Mouse (Mus musculus): Measurements from ENCODE around the gene Bud13. TPM values are rescaled to one million over a fixed set of nuclear protein-coding genes. Genes with fewer than 3 reads are reported as not detected.
A peak's percentile ranks its signal among the peaks of the same experiment; 100 is the strongest.

The Bud13 gene
- polyA plus RNA-seq, 1 experiment from 2014 or later: 17.9 TPM

DNA sequence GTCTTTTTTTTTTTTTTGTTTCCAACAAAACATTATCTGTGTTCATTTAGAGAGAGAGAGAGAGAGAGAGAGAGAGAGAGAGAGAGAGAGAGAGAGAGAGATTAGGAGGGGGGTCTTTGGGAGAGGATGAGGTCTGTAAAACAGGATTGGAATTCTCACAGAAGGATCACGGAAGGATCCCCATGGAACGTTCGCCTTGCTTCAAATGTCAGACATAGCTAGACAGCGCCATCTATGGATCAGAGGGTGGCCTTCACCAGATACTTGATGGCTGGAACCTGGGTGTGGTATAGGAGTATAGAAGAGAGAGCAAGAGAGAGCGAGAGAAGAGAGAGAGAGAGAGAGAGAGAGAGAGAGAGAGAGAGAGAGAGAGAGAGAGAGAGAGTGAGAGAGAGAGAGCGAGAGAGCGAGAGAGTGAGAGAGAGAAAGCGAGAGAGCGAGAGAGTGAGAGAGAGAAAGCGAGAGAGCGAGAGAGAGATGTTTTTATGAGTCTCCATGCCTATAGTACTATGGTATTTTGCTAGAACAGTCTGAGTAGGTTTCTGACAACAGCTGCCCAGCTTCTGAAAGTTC is 36.0 kb upstream of the Bud13 start:
- Histone ChIP-seq H3K4me2 (ENCODE audit: low read length) (no peak overlapping the region), H3K27me3 (replicated peaks; ENCODE audit: control insufficient read depth, insufficient read depth, low read length) (no peaks in the 10 kb centered on the region), H3K27ac (ENCODE audit: low read length) (no peak overlapping the region), H3K9me3 (ENCODE audit: control insufficient read depth, low read length) (no peaks in the 10 kb centered on the region), H3K4me1 (replicated peaks; ENCODE audit: control insufficient read depth, insufficient read depth, low read length) (no peaks in the 10 kb centered on the region), H3K4me3 (replicated peaks; ENCODE audit: low read length) (no peak overlapping the region), H3K9ac (replicated peaks; ENCODE audit: low read depth, low read length) (no peak overlapping the region), H3K36me3 (ENCODE audit: control insufficient read depth, insufficient read depth) (no peaks in the 10 kb centered on the region)
- ATAC-seq: peak; percentile 83
- WGBS: 24% methylated on average over 10 of the region's 11 CpGs

DNA sequence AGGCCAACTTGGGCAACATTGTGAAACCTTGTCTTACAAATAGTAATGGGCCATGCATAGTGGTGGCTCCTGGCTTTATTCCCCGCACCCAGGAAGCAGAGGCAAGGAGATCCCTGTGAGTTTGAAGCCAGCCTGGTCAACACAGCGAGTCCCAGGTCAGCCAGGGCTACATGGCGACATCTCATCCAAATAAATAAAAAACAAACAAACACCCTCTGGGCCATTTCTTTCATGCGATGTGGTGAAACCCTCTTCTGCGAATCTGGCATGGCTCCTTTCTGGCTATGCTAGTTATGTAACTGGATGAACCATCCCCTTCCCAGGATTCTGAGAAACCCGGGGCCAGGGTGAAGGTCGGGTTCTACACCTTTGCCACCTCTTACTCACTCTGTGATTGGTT is 26.6 kb upstream of the Bud13 start:
- no peak overlapping the region for H3K27ac ChIP-seq (ENCODE audit: low read length)
- 92% methylated on average over 7 of the region's 7 CpGs for WGBS
- H3K36me3 ChIP-seq (ENCODE audit: control insufficient read depth, insufficient read depth): no peaks in the 10 kb centered on the region
- no peaks in the 10 kb centered on the region for H3K27me3 ChIP-seq (replicated peaks; ENCODE audit: control insufficient read depth, insufficient read depth, low read length)
- no peak overlapping the region for H3K4me2 ChIP-seq (ENCODE audit: low read length)
- no peak for ATAC-seq
- no peaks in the 10 kb centered on the region for H3K4me1 ChIP-seq (replicated peaks; ENCODE audit: control insufficient read depth, insufficient read depth, low read length)
- no peak overlapping the region for H3K4me3 ChIP-seq (replicated peaks; ENCODE audit: low read length)
- H3K9ac ChIP-seq (replicated peaks; ENCODE audit: low read depth, low read length): no peak overlapping the region
- no peaks in the 10 kb centered on the region for H3K9me3 ChIP-seq (ENCODE audit: control insufficient read depth, low read length)

DNA sequence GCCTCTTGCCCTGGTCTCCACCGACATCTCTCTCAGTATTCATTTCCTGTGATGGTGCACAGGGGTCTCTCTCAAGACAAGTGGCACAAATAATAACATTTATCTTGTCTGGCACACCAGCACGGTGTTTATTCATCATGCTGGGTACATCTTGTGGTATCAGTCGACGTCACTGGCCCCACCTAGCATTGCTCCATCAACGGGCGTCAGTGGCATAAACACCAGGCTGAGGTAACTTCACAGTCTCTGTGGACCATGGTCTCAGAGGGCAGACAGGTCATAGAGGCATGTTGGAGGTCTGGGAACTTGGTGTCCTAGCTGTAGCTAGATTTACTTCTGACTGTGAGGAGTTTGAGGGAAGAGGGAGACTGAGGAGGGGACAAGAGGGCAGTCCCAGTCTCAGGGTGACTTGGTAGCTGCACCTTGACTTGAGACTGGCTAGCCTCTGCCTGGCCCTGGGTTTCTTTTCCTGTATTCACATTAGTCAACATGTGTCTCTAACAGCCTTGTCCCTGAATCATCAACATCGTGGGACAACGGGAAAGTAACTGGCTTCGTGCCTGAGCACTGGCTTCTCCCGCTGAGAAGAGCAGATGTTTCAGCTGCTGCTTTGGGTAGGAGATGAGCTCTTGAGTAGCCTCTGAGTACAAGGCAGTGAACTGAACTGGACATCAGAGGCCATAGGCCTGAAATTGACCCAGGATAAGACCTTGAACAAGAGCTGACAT is 26.0 kb upstream of the Bud13 start:
- Histone ChIP-seq H3K9ac (replicated peaks; ENCODE audit: low read depth, low read length) (no peak overlapping the region), H3K4me1 (replicated peaks; ENCODE audit: control insufficient read depth, insufficient read depth, low read length) (no peaks in the 10 kb centered on the region), H3K27ac (ENCODE audit: low read length) (no peak overlapping the region), H3K27me3 (replicated peaks; ENCODE audit: control insufficient read depth, insufficient read depth, low read length) (no peaks in the 10 kb centered on the region), H3K9me3 (ENCODE audit: control insufficient read depth, low read length) (no peaks in the 10 kb centered on the region), H3K36me3 (ENCODE audit: control insufficient read depth, insufficient read depth) (no peaks in the 10 kb centered on the region), H3K4me3 (replicated peaks; ENCODE audit: low read length) (no peak overlapping the region), H3K4me2 (ENCODE audit: low read length) (no peak overlapping the region)
- WGBS: 89% methylated on average over 10 of the region's 10 CpGs
- ATAC-seq: no peak

DNA sequence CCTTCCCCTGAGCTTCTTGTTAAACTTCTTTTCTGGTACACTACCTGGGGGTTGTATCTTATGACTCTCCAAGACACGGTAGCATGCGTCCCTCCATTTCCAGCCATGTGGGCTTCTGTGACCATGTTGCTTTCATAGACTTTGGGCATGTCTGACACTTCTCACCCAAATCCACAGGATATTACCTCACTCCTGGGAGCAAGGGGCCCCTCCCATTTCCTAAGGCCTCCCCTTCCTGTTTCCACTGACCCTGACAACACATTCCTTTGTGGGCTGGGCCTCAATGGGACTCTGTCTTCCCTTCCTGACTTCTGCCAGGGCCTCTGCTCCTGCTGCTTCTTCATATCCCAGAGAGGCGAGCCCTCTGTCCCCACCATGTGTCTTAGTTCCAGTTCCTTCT is 25.3 kb upstream of the Bud13 start:
- Histone ChIP-seq H3K4me1 (replicated peaks; ENCODE audit: control insufficient read depth, insufficient read depth, low read length) (no peaks in the 10 kb centered on the region), H3K4me3 (replicated peaks; ENCODE audit: low read length) (no peak overlapping the region), H3K27ac (ENCODE audit: low read length) (no peak overlapping the region), H3K9me3 (ENCODE audit: control insufficient read depth, low read length) (no peaks in the 10 kb centered on the region), H3K9ac (replicated peaks; ENCODE audit: low read depth, low read length) (no peak overlapping the region), H3K4me2 (ENCODE audit: low read length) (no peak overlapping the region), H3K36me3 (ENCODE audit: control insufficient read depth, insufficient read depth) (no peaks in the 10 kb centered on the region), H3K27me3 (replicated peaks; ENCODE audit: control insufficient read depth, insufficient read depth, low read length) (no peaks in the 10 kb centered on the region)
- 82% methylated on average over 3 of the region's 3 CpGs for WGBS
- ATAC-seq: no peak

DNA sequence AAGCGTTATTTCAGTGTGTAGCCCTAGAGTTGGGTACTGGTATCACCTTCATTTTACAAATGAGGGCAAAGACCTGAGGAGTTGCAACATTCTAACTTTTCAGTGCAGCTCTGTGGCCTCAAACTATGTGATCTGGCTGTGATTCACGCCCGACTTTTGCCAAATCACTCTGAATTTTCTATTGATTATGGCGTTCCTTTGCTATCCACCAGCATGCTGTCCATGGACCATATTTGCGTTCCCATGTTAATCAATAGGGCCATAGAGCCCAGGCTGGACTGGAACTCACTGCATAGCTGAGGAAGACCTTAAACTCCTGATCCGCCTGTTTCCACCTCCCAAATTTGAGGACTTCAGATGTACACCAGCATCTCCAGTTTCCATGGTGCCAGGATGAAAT is 23.7 kb upstream of the Bud13 start:
- no peaks in the 10 kb centered on the region for H3K27me3 ChIP-seq (replicated peaks; ENCODE audit: control insufficient read depth, insufficient read depth, low read length)
- H3K4me1 ChIP-seq (replicated peaks; ENCODE audit: control insufficient read depth, insufficient read depth, low read length): no peaks in the 10 kb centered on the region
- H3K27ac ChIP-seq (ENCODE audit: low read length): no peak overlapping the region
- no peak overlapping the region for H3K9ac ChIP-seq (replicated peaks; ENCODE audit: low read depth, low read length)
- no peak overlapping the region for H3K4me2 ChIP-seq (ENCODE audit: low read length)
- H3K4me3 ChIP-seq (replicated peaks; ENCODE audit: low read length): no peak overlapping the region
- ATAC-seq: no peak
- 92% methylated on average over 6 of the region's 6 CpGs for WGBS
- no peaks in the 10 kb centered on the region for H3K36me3 ChIP-seq (ENCODE audit: control insufficient read depth, insufficient read depth)
- no peaks in the 10 kb centered on the region for H3K9me3 ChIP-seq (ENCODE audit: control insufficient read depth, low read length)

DNA sequence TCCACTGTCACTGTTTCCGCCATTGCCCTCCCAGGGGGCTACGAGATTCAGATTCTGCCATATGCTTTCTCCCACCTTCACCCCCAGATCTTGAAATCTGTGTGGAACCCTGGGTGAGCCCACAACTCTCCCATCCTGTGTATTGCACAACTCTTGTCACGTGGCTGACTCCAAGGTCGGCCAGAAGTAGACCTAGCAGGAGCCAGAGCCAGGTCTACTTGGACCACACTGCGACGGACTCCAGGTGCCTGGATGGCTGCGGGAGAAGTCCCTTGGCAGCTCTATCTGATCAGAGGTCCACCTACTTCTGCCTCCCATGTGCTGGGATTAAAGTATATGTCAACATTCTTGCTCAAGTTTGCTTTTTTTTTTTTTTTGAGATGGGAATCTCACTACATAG is 21.7 kb upstream of the Bud13 start:
- no peaks in the 10 kb centered on the region for H3K27me3 ChIP-seq (replicated peaks; ENCODE audit: control insufficient read depth, insufficient read depth, low read length)
- 89% methylated on average over 7 of the region's 7 CpGs for WGBS
- no peak overlapping the region for H3K4me3 ChIP-seq (replicated peaks; ENCODE audit: low read length)
- no peak overlapping the region for H3K27ac ChIP-seq (ENCODE audit: low read length)
- no peaks in the 10 kb centered on the region for H3K36me3 ChIP-seq (ENCODE audit: control insufficient read depth, insufficient read depth)
- ATAC-seq: no peak
- H3K9ac ChIP-seq (replicated peaks; ENCODE audit: low read depth, low read length): no peak overlapping the region
- no peak overlapping the region for H3K4me2 ChIP-seq (ENCODE audit: low read length)
- H3K9me3 ChIP-seq (ENCODE audit: control insufficient read depth, low read length): no peaks in the 10 kb centered on the region
- H3K4me1 ChIP-seq (replicated peaks; ENCODE audit: control insufficient read depth, insufficient read depth, low read length): no peaks in the 10 kb centered on the region

DNA sequence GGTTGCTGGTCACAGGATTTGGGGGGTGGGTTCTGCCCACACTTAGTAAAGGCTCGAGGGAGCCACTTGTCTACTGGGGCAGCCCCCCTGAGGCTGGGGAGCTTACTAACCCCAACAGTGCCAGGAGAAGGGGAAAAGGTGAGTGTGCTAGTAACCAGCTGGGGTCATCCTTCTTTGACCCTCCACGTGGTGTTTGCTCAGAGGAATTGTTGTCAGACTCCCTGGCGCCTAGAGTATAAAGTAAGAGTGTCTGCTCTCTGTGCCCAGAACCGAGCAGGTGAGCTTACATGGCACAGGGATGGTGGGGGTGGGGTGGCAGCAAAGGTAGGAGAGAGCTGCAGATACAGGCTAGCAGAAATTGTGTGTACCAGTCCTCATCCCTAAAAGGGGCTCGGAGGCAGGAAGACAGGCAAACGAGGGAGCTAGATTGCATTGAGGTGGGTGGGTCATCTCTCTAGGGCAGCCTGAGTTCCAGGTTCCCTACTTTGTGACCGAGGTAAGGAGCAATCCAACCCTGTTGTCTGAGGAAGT is 14.4 kb upstream of the Bud13 start, which contains the start of gene Apoa5:
Gene Apoa5, plus strand, starts transcription at position 291 of the 531 bp plus-strand sequence.
- H3K27ac ChIP-seq (ENCODE audit: low read length): no peak within 1 kb of the TSS
- no peak within 1 kb of the TSS for H3K9ac ChIP-seq (replicated peaks; ENCODE audit: low read depth, low read length)
- WGBS: 59% methylated on average over 7 of the region's 7 CpGs
- peaks cover 4% of the 10 kb centered on the region for H3K4me1 ChIP-seq (replicated peaks; ENCODE audit: control insufficient read depth, insufficient read depth, low read length)
- H3K36me3 ChIP-seq (ENCODE audit: control insufficient read depth, insufficient read depth): no peaks in the 10 kb centered on the region
- no peak within 1 kb of the TSS for H3K4me3 ChIP-seq (replicated peaks; ENCODE audit: low read length)
- H3K27me3 ChIP-seq (replicated peaks; ENCODE audit: control insufficient read depth, insufficient read depth, low read length): peaks cover 10% of the 10 kb centered on the region; the same call in 1 of the 2 replicates
- ATAC-seq: no peak
- no peaks in the 10 kb centered on the region for H3K9me3 ChIP-seq (ENCODE audit: control insufficient read depth, low read length)
- H3K4me2 ChIP-seq (ENCODE audit: low read length): no peak within 1 kb of the TSS

DNA sequence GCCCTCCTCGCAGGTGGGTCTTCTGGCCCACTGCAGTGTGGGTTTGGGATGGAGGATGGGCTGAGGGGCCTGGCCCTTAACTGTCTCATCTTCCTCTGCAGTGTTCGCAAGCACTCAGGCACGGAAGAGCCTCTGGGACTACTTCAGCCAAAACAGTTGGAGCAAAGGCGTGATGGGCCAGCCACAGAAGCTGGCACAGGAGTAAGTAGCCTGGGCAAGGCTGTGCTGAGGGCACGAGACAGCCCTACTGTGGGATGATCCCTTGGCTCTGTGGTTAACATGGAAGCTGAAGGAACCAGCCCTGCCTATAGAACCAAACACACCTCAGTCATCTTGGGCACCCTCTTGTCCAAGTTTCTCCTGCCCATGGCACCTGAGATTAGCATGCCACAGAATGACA is 13.7 kb upstream of the Bud13 start:
- Histone ChIP-seq H3K9me3 (ENCODE audit: control insufficient read depth, low read length) (no peaks in the 10 kb centered on the region), H3K36me3 (ENCODE audit: control insufficient read depth, insufficient read depth) (no peaks in the 10 kb centered on the region), H3K9ac (replicated peaks; ENCODE audit: low read depth, low read length) (no peak overlapping the region), H3K4me1 (replicated peaks; ENCODE audit: control insufficient read depth, insufficient read depth, low read length) (peaks cover 11% of the 10 kb centered on the region), H3K27me3 (replicated peaks; ENCODE audit: control insufficient read depth, insufficient read depth, low read length) (peaks cover 10% of the 10 kb centered on the region; the same call in 1 of the 2 replicates), H3K4me3 (replicated peaks; ENCODE audit: low read length) (no peak overlapping the region), H3K4me2 (ENCODE audit: low read length) (no peak overlapping the region), H3K27ac (ENCODE audit: low read length) (no peak overlapping the region)
- ATAC-seq: no peak
- 85% methylated on average over 5 of the region's 5 CpGs for WGBS

DNA sequence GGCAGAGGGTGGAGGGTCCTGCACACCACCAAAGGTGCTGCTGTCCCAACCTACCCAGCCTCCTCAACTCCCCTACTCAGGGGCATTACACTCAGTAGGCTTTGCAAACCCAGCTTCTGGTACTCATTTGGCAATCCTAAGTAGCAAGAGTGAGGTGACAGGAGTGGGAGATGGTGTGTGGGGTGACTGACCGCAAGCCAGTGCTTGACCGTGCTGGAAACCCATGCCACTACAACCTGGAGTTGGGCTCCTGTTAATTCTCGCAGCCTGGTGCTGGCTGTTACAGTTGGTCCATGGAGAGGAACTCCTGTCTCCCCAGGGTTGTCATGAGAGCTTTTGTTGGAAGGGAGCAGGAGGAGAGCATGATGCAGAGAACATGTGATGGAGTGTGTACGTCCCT is 12.0 kb upstream of the Bud13 start:
- 98% methylated on average over 4 of the region's 4 CpGs for WGBS

More for the DNA sequence above, 12.0 kb upstream of the Bud13 start:
- ATAC-seq: no peak
- no peak overlapping the region for H3K27ac ChIP-seq (ENCODE audit: low read length)
- H3K9me3 ChIP-seq (ENCODE audit: control insufficient read depth, low read length): no peaks in the 10 kb centered on the region
- no peak overlapping the region for H3K4me3 ChIP-seq (replicated peaks; ENCODE audit: low read length)
- peaks cover 10% of the 10 kb centered on the region; the same call in 1 of the 2 replicates for H3K27me3 ChIP-seq (replicated peaks; ENCODE audit: control insufficient read depth, insufficient read depth, low read length)
- H3K9ac ChIP-seq (replicated peaks; ENCODE audit: low read depth, low read length): no peak overlapping the region
- H3K4me2 ChIP-seq (ENCODE audit: low read length): no peak overlapping the region
- peaks cover 7% of the 10 kb centered on the region; the same call in 1 of the 2 replicates for H3K36me3 ChIP-seq (ENCODE audit: control insufficient read depth, insufficient read depth)
- peaks cover 16% of the 10 kb centered on the region for H3K4me1 ChIP-seq (replicated peaks; ENCODE audit: control insufficient read depth, insufficient read depth, low read length)
